Mouse (Mus musculus) neutrophil, adult 59 days (primary cell): ENCODE measurements around the gene Tyw1. TPM values are rescaled to one million over a fixed set of nuclear protein-coding genes. Genes with fewer than 3 reads are reported as not detected.

Source experiments
- total RNA-seq, 2 experiments: library from RNA; stranded (reverse); gene quantifications; 1 replicate in 1 of 2; 2 replicates in 1 of 2; pipeline ENCODE4 v1.2.4; 2023

The Tyw1 gene
- 1 to 10 TPM; 9.5 to 9.7 TPM for total RNA-seq

DNA sequence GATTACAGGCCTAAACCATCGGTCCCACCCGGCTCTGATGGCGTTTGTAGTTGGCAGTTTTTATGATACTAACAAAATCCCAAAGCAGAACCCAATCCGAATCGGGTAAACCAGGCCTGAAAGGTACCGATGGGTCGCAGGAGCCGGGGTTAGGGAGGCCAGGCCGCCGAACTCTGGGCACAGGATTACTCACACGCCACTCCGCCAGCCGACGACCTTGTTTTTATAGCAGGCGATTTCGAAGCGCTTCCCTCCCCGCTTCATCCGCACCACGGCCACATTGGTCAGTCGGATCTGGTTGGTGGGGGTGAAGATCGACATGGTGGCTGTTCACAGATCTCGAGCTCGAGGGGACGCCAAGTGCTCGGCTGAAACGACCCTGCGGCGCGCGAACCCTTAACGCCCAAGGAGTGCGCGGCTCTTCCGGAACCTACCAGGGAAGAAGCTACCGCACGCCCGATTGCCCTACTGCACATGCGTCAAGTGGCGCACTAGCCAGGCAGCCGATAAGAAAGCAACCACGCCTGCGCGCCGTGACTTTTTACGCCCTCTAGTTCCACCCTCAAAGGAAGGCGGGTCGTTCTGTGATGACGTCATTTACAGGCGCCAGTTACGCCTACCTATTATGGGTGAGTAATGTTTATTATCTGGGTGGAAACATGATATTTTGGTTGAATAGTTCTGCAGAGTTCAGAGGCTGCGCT, at the start of gene Tyw1, which contains the start of gene Sbds:
Tyw1 (plus strand) TSS at position 603 of the 704 bp plus-strand sequence.
Sbds (minus strand) TSS at position 514 of the 704 bp plus-strand sequence.

DNA sequence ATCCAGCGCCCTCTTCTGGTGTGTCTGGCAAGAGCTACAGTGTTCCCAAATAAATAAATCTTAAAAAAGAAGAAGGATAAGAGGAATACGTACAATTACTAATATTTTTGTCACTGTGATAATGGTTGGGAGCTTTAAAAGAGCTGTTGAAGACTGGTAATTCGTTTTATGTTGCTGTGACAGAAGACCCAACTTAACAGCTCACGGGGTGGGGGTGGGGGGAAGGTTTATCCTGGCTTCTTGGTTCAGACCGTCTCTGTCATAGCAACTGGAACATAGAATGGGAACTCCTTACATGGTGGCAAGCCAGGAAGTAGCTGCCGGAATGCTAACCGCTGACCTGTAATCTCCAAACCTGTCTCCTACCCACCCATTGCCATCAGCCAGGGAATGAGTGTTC, 38.6 kb upstream of the Tyw1 start, which contains the start of gene Tmem248:
Tmem248 (plus strand) TSS at position 301 of the 400 bp plus-strand sequence.

DNA sequence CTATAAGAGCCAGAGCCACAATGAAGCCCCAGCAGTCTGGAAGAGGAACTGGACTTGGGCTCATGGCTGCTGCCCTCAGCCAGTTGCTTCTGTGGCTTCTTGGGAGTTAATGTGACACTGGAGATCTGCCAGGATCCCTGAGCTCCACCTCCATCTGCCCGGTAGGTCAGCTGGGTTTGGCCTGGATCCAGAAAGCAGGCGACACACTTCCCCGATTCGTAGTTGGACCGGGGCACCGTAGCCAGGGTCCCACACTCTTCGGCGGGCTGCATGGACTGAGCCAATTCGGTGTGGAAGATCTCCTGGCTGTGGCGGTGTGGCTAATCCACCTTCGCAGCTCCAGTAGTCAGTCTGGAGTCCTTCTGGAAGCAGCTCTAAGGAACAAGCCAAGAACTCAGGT, 113.8 kb downstream of the Tyw1 start, which contains the start of gene Caln1:
Caln1 (plus strand) TSS at position 219 of the 400 bp plus-strand sequence.

DNA sequence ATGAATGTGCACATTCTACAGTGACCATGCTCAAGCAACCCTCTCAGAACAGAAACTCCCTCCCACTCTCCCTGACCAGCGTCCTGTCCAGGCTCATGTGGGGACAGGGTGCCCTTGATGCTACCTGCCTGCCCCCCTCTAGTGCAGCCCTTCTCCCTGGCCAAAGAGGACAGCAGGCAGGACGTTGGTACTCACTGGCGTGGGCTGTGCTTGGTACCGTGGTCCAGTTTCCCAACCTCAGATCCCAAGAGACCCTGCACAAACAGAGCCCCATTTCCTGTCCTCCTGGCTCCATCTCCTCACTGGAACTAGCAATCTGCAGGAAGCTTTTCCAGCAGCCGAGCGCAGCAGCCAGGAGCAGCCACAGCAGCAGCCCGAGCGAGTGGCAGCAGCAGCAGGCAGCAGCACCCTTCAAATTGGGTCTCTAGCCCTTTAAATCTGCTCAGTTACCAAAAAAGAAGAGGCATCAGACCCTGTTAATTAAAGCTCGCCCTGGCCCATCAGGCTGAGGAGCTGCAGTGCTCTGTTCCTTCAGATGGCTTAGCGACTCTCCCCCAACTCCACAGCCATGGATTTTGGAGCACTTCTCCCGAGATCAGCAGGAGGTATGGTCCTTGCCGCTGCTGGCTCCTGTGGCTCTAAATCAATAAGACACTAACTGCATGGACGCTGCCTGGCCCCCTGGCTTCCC, 128.9 kb downstream of the Tyw1 start, which contains the start of gene A330070K13Rik:
A330070K13Rik (minus strand) TSS at position 410 of the 691 bp plus-strand sequence.

Other genes starting within 250 kb of the Tyw1 start
- 10 to 100 TPM; 25.7 to 35.5 TPM for gene Asl, start 226.4 kb upstream of the Tyw1 start, total RNA-seq
- gene Crcp, start 226.3 kb upstream of the Tyw1 start, total RNA-seq: 10 to 100 TPM; 16.5 to 19.8 TPM
- gene Tpst1, start 182.3 kb upstream of the Tyw1 start, total RNA-seq: 1 to 10 TPM; 2.9 to 3.2 TPM
- gene Kctd7, start 110.8 kb upstream of the Tyw1 start, total RNA-seq: 1 to 10 TPM; 3.7 to 6.5 TPM
- gene Rabgef1, start 83.8 kb upstream of the Tyw1 start, total RNA-seq: 10 to 100 TPM; 87.7 to 94.4 TPM
- 10 to 100 TPM; 45.2 to 46.6 TPM for gene Tmem248, start 38.5 kb upstream of the Tyw1 start, total RNA-seq
- 10 to 100 TPM; 37.3 to 44.0 TPM for gene Sbds, start 89 bp upstream of the Tyw1 start, total RNA-seq
- not detected for gene Caln1, start 113.8 kb downstream of the Tyw1 start, total RNA-seq
- gene A330070K13Rik, start 129.0 kb downstream of the Tyw1 start, total RNA-seq: not detected